Mouse (Mus musculus) limb, embryonic 11.5 days (tissue): ENCODE results near the gene Agbl2. TPM values are rescaled to one million over a fixed set of nuclear protein-coding genes. Genes with fewer than 3 reads are reported as not detected.

ENCODE experiments used
- ATAC-seq: fragments of 200-750 bp; cut with Nextera tagmentation; 2 replicates; pipeline ENCODE4 v1.8.0; 2017; ENCODE audit warnings: low read depth; ENCODE audit not compliant: insufficient number of reproducible peaks, low FRiP score, low TSS enrichment
- DNase-seq: peaks from one replicate; pipeline ENCODE4 v3.0.0-alpha.2; 2015; ENCODE audit warnings: low spot score
- H3K27ac ChIP-seq: fragments of 300-500 bp; sonication (generic); replicated peaks from 2 replicates; pipeline ENCODE4 v1.5.1; 2014; ENCODE audit warnings: low read depth, mild to moderate bottlenecking, low read length
- H3K27me3 ChIP-seq: fragments of 300-500 bp; sonication (generic); 2 replicates; pipeline ENCODE4 v1.6.1; 2014; ENCODE audit warnings: mild to moderate bottlenecking, low read length, mixed read lengths; ENCODE audit not compliant: control insufficient read depth, insufficient read depth
- H3K36me3 ChIP-seq: fragments of 300-500 bp; sonication (generic); 2 replicates; pipeline ENCODE4 v1.6.1; 2014; ENCODE audit warnings: mild to moderate bottlenecking, low read length, moderate library complexity, mixed read lengths; ENCODE audit not compliant: control insufficient read depth, insufficient read depth
- H3K4me1 ChIP-seq: fragments of 300-500 bp; sonication (generic); 2 replicates; pipeline ENCODE4 v1.6.1; 2014; ENCODE audit warnings: low read length, mixed read lengths; ENCODE audit not compliant: control insufficient read depth, insufficient read depth
- H3K4me2 ChIP-seq: fragments of 300-500 bp; sonication (generic); 2 replicates; pipeline ENCODE4 v1.6.1; 2014; ENCODE audit warnings: low read depth, mild to moderate bottlenecking, moderate library complexity; ENCODE audit not compliant: severe bottlenecking
- H3K4me3 ChIP-seq: fragments of 300-500 bp; sonication (generic); 2 replicates; pipeline ENCODE4 v1.5.1; 2014; ENCODE audit warnings: low read depth, low read length
- H3K9ac ChIP-seq: fragments of 300-500 bp; sonication (generic); 2 replicates; pipeline ENCODE4 v1.6.1; 2014; ENCODE audit warnings: mild to moderate bottlenecking, low read length
- H3K9me3 ChIP-seq: fragments of 300-500 bp; sonication (generic); 2 replicates; pipeline ENCODE4 v1.6.1; 2016; ENCODE audit warnings: low read length; ENCODE audit not compliant: control insufficient read depth
- WGBS: fragments of 180-500 bp; shearing (Covaris S2); extraction: QIAGEN DNeasy Blood & Tissue Kit; methylation state at CpG from one replicate; pipeline ENCODE4 v1.1.7; 2014; 5-methylcytosine and 5-hydroxymethylcytosine counted together
- polyA plus RNA-seq: library from polyadenylated mRNA; unstranded; fragments of >200 nt; fragmentation: Nextera tagmentation; extraction: Ambion mirVana; gene quantifications from 2 replicates; pipeline ENCODE4 v1.2.1, GENCODE M21; 2014

The Agbl2 gene
- polyA plus RNA-seq, 1 experiment from 2014 or later = 0.40 TPM

GRCm38 (mm10) chr2:90845234-90845633 is 62.7 kb downstream of the Agbl2 start:
- Histone ChIP-seq H3K36me3 (no peaks in the 10 kb centered on the region), H3K4me1 (no peaks in the 10 kb centered on the region), H3K4me2 (no peak overlapping the region), H3K9me3 (no peaks in the 10 kb centered on the region), H3K27me3 (no peaks in the 10 kb centered on the region), H3K4me3 (no peak overlapping the region), H3K27ac (no peak overlapping the region), H3K9ac (no peak overlapping the region)
- ATAC-seq (no peak), DNase-seq (no peak)
- 87% methylated on average over 5 of the region's 5 CpGs for WGBS

GRCm38 (mm10) chr2:90846171-90846570 is 63.6 kb downstream of the Agbl2 start:
- Histone ChIP-seq H3K27me3 (no peaks in the 10 kb centered on the region), H3K9ac (no peak overlapping the region), H3K4me3 (no peak overlapping the region), H3K4me1 (no peaks in the 10 kb centered on the region), H3K27ac (no peak overlapping the region), H3K9me3 (no peaks in the 10 kb centered on the region), H3K4me2 (peak overlapping the region; percentile 56), H3K36me3 (peaks cover 2% of the 10 kb centered on the region; the same call in 1 of the 2 replicates)
- WGBS = 49% methylated on average over 6 of the region's 6 CpGs
- DNase-seq = no peak
- no peak for ATAC-seq

DNA sequence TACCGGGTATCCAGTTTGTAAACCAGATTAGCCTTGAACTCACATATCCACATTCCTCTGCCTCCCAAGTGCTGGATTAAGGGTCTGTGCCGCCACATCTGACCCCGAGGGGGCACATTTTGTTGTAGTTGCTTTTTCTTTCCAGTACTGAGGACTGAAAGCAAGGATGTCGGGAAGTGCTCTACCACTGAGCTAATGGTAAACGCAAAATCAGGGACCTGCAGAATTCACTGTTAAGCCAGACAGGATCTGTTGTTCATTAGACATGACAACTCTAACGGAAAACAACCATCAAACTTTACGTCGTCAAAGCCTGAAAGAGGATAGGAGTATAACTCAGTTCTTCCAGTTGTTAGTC is 64.0 kb downstream of the Agbl2 start:
- Histone ChIP-seq H3K4me3 (peak overlapping the region; percentile 86), H3K9me3 (no peaks in the 10 kb centered on the region), H3K4me2 (peak overlapping the region; percentile 56), H3K36me3 (peaks cover 2% of the 10 kb centered on the region; the same call in 1 of the 2 replicates), H3K27ac (0 out of 2 replicates have a peak overlapping the region, but pooled peaks have one; percentile 36), H3K4me1 (no peaks in the 10 kb centered on the region), H3K9ac (peak overlapping the region; percentile 47; the same call in 1 of the 2 replicates), H3K27me3 (no peaks in the 10 kb centered on the region)
- DNase-seq = no peak
- WGBS = 4% methylated on average over 8 of the region's 8 CpGs
- ATAC-seq = peak; percentile 63

- Histone ChIP-seq H3K27ac (peak within 1 kb of the TSS; percentile 36; the same call in 1 of the 2 replicates), H3K36me3 (peaks cover 2% of the 10 kb centered on the region; the same call in 1 of the 2 replicates), H3K9me3 (no peaks in the 10 kb centered on the region), H3K4me2 (peak within 1 kb of the TSS; percentile 57), H3K9ac (peak within 1 kb of the TSS; percentile 81), H3K4me3 (peak within 1 kb of the TSS; percentile 86), H3K27me3 (no peaks in the 10 kb centered on the region), H3K4me1 (no peaks in the 10 kb centered on the region)
- under 1% methylated on average over 61 of the region's 67 CpGs for WGBS
- DNase-seq (peak; percentile 97), ATAC-seq (peak; percentile 96)
Observed at GRCm38 (mm10) chr2:90846955-90847680, 64.6 kb downstream of the Agbl2 start, which contains the start of gene Mtch2. Gene Mtch2, plus strand, starts transcription at chr2:90847155.

DNA sequence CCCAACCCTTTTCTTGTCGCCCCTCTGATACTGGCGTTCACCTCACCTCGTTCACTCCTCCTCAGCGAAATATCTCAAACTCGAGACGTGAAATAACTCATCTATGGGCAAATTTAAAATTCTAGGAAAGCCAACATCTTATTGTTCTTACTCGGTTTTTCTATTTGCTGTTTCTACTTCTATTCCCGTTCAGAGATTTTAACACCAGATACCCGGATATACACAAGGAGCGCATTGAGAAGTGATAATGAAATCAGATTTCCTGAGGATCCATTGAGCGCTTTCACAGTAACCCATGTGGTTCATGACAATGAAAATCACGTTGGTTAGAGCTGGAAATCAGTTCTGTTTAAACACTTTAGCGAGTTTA is 65.1 kb downstream of the Agbl2 start:
- H3K9me3 ChIP-seq = no peaks in the 10 kb centered on the region
- WGBS = 2% methylated on average over 13 of the region's 13 CpGs
- peak overlapping the region; percentile 86 for H3K4me3 ChIP-seq
- H3K9ac ChIP-seq = peak overlapping the region; percentile 81
- DNase-seq = no peak
- no peaks in the 10 kb centered on the region for H3K27me3 ChIP-seq
- ATAC-seq = no peak
- peaks cover 2% of the 10 kb centered on the region; the same call in 1 of the 2 replicates for H3K36me3 ChIP-seq
- no peaks in the 10 kb centered on the region for H3K4me1 ChIP-seq
- peak overlapping the region; percentile 57 for H3K4me2 ChIP-seq
- H3K27ac ChIP-seq = no peak overlapping the region; the same call in 1 of the 2 replicates

- 92% methylated on average over 5 of the region's 5 CpGs for WGBS
- DNase-seq (no peak), ATAC-seq (no peak)
- Histone ChIP-seq H3K36me3 (peaks cover 6% of the 10 kb centered on the region; the same call in 1 of the 2 replicates), H3K4me2 (peak overlapping the region; percentile 57), H3K9ac (no peak overlapping the region), H3K27ac (no peak overlapping the region), H3K9me3 (no peaks in the 10 kb centered on the region), H3K4me3 (peak overlapping the region; percentile 86), H3K27me3 (no peaks in the 10 kb centered on the region), H3K4me1 (no peaks in the 10 kb centered on the region)
Observed at GRCm38 (mm10) chr2:90848331-90848730, 65.8 kb downstream of the Agbl2 start.

- DNase-seq = no peak
- no peak for ATAC-seq
- peaks cover 10% of the 10 kb centered on the region; the same call in 1 of the 2 replicates for H3K36me3 ChIP-seq
- no peaks in the 10 kb centered on the region for H3K9me3 ChIP-seq
- no peak overlapping the region for H3K4me3 ChIP-seq
- no peaks in the 10 kb centered on the region for H3K4me1 ChIP-seq
- no peak overlapping the region for H3K27ac ChIP-seq
- H3K27me3 ChIP-seq = no peaks in the 10 kb centered on the region
- H3K4me2 ChIP-seq = no peak overlapping the region
- no peak overlapping the region for H3K9ac ChIP-seq
- 97% methylated on average over 1 of the region's 1 CpGs for WGBS
Observed at GRCm38 (mm10) chr2:90850401-90850800, 67.9 kb downstream of the Agbl2 start.

DNA sequence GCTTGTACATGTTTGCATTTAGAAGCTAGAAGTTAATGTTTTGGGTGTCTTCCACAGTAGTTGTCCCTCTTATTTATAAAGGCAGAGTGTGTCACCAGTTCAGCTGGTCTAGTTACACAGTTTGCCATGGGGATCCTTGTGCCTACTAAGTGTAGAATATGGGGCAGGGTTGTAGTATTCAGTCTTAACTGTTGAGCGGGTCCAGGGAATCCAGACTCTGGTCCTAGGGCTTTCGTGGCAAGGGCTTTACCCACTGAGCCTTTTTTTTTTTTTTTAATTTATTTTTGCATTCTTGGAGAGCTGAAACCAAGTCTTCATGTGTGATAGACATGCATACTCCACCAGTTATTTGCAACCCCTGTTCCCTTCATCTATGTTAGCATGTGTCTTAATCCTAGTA is 79.0 kb downstream of the Agbl2 start:
- Histone ChIP-seq H3K4me1 (no peaks in the 10 kb centered on the region), H3K27me3 (no peaks in the 10 kb centered on the region), H3K9ac (no peak overlapping the region), H3K27ac (no peak overlapping the region), H3K36me3 (no peaks in the 10 kb centered on the region; the same call in 1 of the 2 replicates), H3K9me3 (no peaks in the 10 kb centered on the region), H3K4me2 (no peak overlapping the region), H3K4me3 (no peak overlapping the region)
- DNase-seq (no peak), ATAC-seq (no peak)
- WGBS = 98% methylated on average over 2 of the region's 2 CpGs
